Mouse (Mus musculus) midbrain, embryonic 15.5 days (tissue): Measurements from ENCODE around the gene Skap1. TPM values are rescaled to one million over a fixed set of nuclear protein-coding genes. Genes with fewer than 3 reads are reported as not detected.
A peak's percentile ranks its signal among the peaks of the same experiment; 100 is the strongest.

ENCODE experiments used
- ATAC-seq: fragments of 200-750 bp; cut with Nextera tagmentation; replicated peaks from 2 replicates; pipeline ENCODE4 v1.8.0; 2017; ENCODE audit warnings: moderate TSS enrichment
- H3K27ac ChIP-seq: fragments of 300-500 bp; sonication (generic); 2 replicates; pipeline ENCODE4 v1.5.1; 2015; ENCODE audit warnings: mild to moderate bottlenecking, inconsistent platforms
- H3K27me3 ChIP-seq: fragments of 300-500 bp; sonication (generic); replicated peaks from 2 replicates; pipeline ENCODE4 v1.6.1; 2015; ENCODE audit warnings: inconsistent platforms
- H3K36me3 ChIP-seq: fragments of 300-500 bp; sonication (generic); replicated peaks from 2 replicates; pipeline ENCODE4 v1.6.1; 2015; ENCODE audit warnings: inconsistent platforms
- H3K4me1 ChIP-seq: fragments of 300-500 bp; sonication (generic); 2 replicates; pipeline ENCODE4 v1.6.1; 2015; ENCODE audit warnings: inconsistent platforms
- H3K4me2 ChIP-seq: fragments of 300-500 bp; sonication (generic); 2 replicates; pipeline ENCODE4 v1.6.1; 2015; ENCODE audit warnings: inconsistent platforms, mild to moderate bottlenecking, moderate library complexity
- H3K4me3 ChIP-seq: fragments of 300-500 bp; sonication (generic); 2 replicates; pipeline ENCODE4 v1.5.1; 2015; ENCODE audit warnings: mild to moderate bottlenecking, inconsistent platforms
- H3K9ac ChIP-seq: fragments of 300-500 bp; sonication (generic); 2 replicates; pipeline ENCODE4 v1.6.1; 2015; ENCODE audit warnings: mild to moderate bottlenecking, inconsistent platforms
- H3K9me3 ChIP-seq: fragments of 300-500 bp; sonication (generic); 2 replicates; pipeline ENCODE4 v1.6.1; 2016; ENCODE audit warnings: inconsistent platforms
- WGBS: fragments of 180-500 bp; shearing (Covaris S2); methylation state at CpG from one replicate; pipeline ENCODE4 v1.1.7; 2015; ENCODE audit warnings: mixed read lengths; 5-methylcytosine and 5-hydroxymethylcytosine counted together
- polyA plus RNA-seq: library from polyadenylated mRNA; unstranded; fragments of >200 nt; fragmentation: Nextera tagmentation; extraction: Ambion mirVana; gene quantifications from 2 replicates; pipeline ENCODE4 v1.2.1, GENCODE M21; 2015

The Skap1 gene
- polyA plus RNA-seq, 1 experiment from 2014 or later = 3.0 TPM

- no peak for ATAC-seq
- H3K27ac ChIP-seq = no peak overlapping the region
- H3K4me2 ChIP-seq = no peak overlapping the region
- no peak overlapping the region for H3K4me3 ChIP-seq
- 45% methylated on average over 3 of the region's 3 CpGs for WGBS
- H3K9me3 ChIP-seq = no peaks in the 10 kb centered on the region
- H3K9ac ChIP-seq = no peak overlapping the region
- H3K4me1 ChIP-seq = peaks cover 13% of the 10 kb centered on the region
- no peaks in the 10 kb centered on the region for H3K36me3 ChIP-seq
- no peaks in the 10 kb centered on the region for H3K27me3 ChIP-seq
Measured at GRCm38 (mm10) chr11:96747555-96747954, 283.2 kb downstream of the Skap1 start.

DNA sequence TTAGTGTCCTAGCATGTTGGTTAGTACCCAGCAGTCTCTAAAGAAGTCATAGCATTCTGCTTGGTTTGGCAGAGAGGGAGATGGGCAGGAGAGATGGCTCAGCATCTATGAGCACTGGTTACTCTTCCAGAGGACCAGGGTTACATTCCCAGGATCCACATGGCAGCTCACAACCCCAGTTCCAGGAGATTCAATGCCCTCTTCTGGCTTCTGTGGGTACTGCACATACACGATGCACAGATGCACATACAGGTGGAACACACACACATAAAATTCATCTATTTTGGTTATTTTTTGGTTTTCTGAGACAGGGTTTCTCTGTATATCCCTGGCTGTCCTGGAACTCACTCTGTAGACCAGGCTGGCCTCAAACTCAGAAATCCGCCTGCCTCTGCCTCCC is 290.9 kb downstream of the Skap1 start:
- no peak overlapping the region for H3K9ac ChIP-seq
- no peaks in the 10 kb centered on the region for H3K9me3 ChIP-seq
- H3K4me2 ChIP-seq = no peak overlapping the region
- H3K36me3 ChIP-seq = no peaks in the 10 kb centered on the region
- H3K4me1 ChIP-seq = no peaks in the 10 kb centered on the region
- no peak for ATAC-seq
- H3K4me3 ChIP-seq = no peak overlapping the region
- H3K27me3 ChIP-seq = no peaks in the 10 kb centered on the region
- WGBS = 100% methylated on average over 2 of the region's 2 CpGs
- H3K27ac ChIP-seq = no peak overlapping the region

DNA sequence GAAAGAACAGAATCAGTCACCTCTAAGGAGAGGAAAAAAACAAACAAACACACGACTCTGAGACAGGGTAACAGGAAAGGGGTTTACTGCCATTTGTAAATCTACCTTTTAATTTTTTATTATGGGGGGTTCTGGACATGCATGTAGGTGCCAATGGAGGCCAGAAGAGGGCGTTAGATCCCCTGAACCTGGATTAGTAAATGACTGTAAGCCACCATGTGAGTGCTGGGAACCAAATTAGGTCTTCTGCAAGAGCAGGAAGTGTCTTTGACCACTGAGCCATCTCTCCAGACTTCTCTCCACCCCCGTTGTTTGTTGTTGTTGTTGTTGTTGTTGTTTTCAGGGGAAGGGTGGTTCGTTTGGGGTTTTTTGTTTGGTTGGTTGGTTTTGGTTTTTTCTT is 293.0 kb downstream of the Skap1 start:
- no peaks in the 10 kb centered on the region for H3K4me1 ChIP-seq
- no peak for ATAC-seq
- WGBS = 57% methylated on average over 4 of the region's 4 CpGs

DNA sequence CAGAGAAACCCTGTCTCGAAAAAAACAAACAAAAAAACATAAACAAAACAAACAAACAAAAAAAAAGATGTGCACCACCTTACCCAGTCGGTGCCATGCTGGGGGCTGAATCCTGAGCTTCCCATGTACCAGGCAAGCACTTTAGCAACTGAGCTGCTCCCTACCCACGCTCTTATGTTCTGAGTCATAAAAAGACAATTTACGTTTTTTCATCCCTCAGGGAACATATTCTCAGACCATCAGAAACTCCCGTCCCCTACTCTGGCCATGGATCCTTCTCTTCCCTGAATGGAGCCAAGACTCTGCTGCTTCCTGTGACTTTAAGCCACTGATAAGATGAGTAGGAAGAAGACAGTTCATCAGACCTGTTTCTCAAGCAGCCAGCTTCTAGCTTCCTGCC is 294.0 kb downstream of the Skap1 start:
- H3K27ac ChIP-seq = no peak overlapping the region
- no peaks in the 10 kb centered on the region for H3K9me3 ChIP-seq
- WGBS = 79% methylated on average over 5 of the region's 5 CpGs
- H3K27me3 ChIP-seq = no peaks in the 10 kb centered on the region
- peaks cover 4% of the 10 kb centered on the region for H3K4me1 ChIP-seq
- H3K4me2 ChIP-seq = no peak overlapping the region
- H3K9ac ChIP-seq = no peak overlapping the region
- ATAC-seq = no peak
- H3K4me3 ChIP-seq = no peak overlapping the region
- H3K36me3 ChIP-seq = no peaks in the 10 kb centered on the region

More for the DNA sequence above, 293.0 kb downstream of the Skap1 start:
- no peaks in the 10 kb centered on the region for H3K9me3 ChIP-seq
- H3K9ac ChIP-seq = no peak overlapping the region
- H3K4me2 ChIP-seq = no peak overlapping the region
- no peaks in the 10 kb centered on the region for H3K36me3 ChIP-seq
- no peak overlapping the region for H3K27ac ChIP-seq
- H3K4me3 ChIP-seq = no peak overlapping the region
- H3K27me3 ChIP-seq = no peaks in the 10 kb centered on the region

DNA sequence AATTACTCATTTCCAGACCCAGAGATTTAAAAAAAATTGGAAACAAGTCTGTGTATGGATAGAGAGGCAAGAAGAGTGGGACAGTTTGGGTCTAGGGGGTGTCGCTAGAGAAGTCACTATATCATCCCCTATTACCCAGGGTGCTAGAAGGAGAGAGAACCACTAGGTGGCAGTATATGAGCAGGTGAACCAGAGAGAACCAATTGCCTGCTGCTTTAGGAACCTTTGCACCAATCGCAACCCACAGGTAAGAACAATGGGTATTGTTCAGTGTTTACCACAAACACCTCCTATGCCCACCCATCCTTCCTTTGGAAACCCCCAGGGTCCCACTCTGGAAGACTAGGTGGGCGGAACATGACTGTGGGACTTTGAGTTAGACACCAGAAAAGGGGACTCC is 295.6 kb downstream of the Skap1 start:
- Histone ChIP-seq H3K9ac (no peak overlapping the region), H3K4me1 (peaks cover 18% of the 10 kb centered on the region), H3K27me3 (no peaks in the 10 kb centered on the region), H3K4me3 (no peak overlapping the region), H3K9me3 (no peaks in the 10 kb centered on the region), H3K4me2 (no peak overlapping the region), H3K27ac (no peak overlapping the region), H3K36me3 (no peaks in the 10 kb centered on the region)
- 45% methylated on average over 3 of the region's 3 CpGs for WGBS
- ATAC-seq = no peak

DNA sequence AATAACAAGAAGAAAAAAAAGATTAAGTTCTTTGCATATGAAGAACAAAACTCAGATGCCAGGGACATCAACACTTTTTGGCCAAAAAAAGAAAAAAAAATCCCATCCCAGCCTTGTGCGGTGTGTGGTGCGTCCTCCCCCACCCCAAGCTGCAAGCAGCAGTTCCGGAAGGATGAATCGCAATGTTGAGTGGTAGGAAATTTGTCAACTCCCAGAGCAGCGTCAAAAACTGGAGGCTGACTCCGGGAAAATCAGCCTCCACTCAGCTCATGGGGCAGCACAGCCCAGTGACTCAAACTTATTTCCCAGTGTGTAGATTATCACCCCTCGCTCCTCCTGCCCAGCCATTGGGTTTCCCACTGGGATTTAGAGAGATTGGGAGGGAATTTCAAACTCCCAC is 297.6 kb downstream of the Skap1 start:
- Histone ChIP-seq H3K4me2 (no peak overlapping the region), H3K4me1 (peaks cover 33% of the 10 kb centered on the region), H3K4me3 (no peak overlapping the region), H3K9me3 (no peaks in the 10 kb centered on the region), H3K27ac (no peak overlapping the region), H3K9ac (no peak overlapping the region), H3K36me3 (no peaks in the 10 kb centered on the region), H3K27me3 (no peaks in the 10 kb centered on the region)
- ATAC-seq = no peak
- 70% methylated on average over 7 of the region's 7 CpGs for WGBS

GRCm38 (mm10) chr11:96762742-96763470 is 298.5 kb downstream of the Skap1 start:
- 78% methylated on average over 15 of the region's 15 CpGs for WGBS
- peaks cover 42% of the 10 kb centered on the region for H3K4me1 ChIP-seq

GRCm38 (mm10) chr11:96764511-96765350 is 300.3 kb downstream of the Skap1 start:
- peak overlapping the region; percentile 22 for H3K4me2 ChIP-seq
- peaks cover 11% of the 10 kb centered on the region; the same call in 1 of the 2 replicates for H3K36me3 ChIP-seq
- H3K4me3 ChIP-seq = no peak overlapping the region
- H3K27ac ChIP-seq = peak overlapping the region; percentile 31
- peak; percentile 25; the same call in 1 of the 2 replicates for ATAC-seq
- no peaks in the 10 kb centered on the region for H3K27me3 ChIP-seq
- H3K4me1 ChIP-seq = peaks cover 45% of the 10 kb centered on the region
- no peak overlapping the region for H3K9ac ChIP-seq
- no peaks in the 10 kb centered on the region for H3K9me3 ChIP-seq
- WGBS = 27% methylated on average over 13 of the region's 13 CpGs

More at GRCm38 (mm10) chr11:96762742-96763470, 298.5 kb downstream of the Skap1 start:
- no peaks in the 10 kb centered on the region for H3K27me3 ChIP-seq
- peak overlapping the region; percentile 32; the same call in 1 of the 2 replicates for H3K27ac ChIP-seq
- H3K36me3 ChIP-seq = no peaks in the 10 kb centered on the region
- no peaks in the 10 kb centered on the region for H3K9me3 ChIP-seq
- H3K9ac ChIP-seq = no peak overlapping the region
- ATAC-seq = no peak
- no peak overlapping the region for H3K4me3 ChIP-seq
- H3K4me2 ChIP-seq = no peak overlapping the region

DNA sequence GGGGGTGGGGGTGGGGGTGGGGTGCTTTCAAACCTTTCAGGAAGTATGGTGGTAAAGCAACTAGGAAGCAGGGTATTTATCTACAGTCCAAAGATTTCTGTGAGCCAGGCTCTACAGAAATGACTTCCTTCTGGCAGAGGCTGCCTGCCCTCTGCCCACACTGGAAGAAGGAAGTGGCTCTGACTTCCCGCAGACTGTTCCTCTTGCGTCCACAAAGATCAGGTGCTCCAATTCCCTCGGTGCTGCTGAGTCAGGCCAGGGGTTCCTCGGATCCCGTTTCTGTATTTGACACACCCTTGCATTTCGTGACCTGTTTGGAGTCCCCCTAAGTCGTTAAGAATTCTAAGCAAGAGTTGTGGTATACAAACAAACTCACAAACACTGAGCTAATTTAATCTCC is 301.3 kb downstream of the Skap1 start:
- Histone ChIP-seq H3K27me3 (no peaks in the 10 kb centered on the region), H3K4me2 (no peak overlapping the region), H3K9me3 (no peaks in the 10 kb centered on the region), H3K4me3 (no peak overlapping the region), H3K4me1 (peaks cover 45% of the 10 kb centered on the region), H3K36me3 (peaks cover 18% of the 10 kb centered on the region), H3K27ac (0 out of 2 replicates have a peak overlapping the region, but pooled peaks have one; percentile 69), H3K9ac (no peak overlapping the region)
- ATAC-seq = no peak
- WGBS = 86% methylated on average over 7 of the region's 7 CpGs

GRCm38 (mm10) chr11:96766555-96766954 is 302.2 kb downstream of the Skap1 start:
- Histone ChIP-seq H3K4me1 (peaks cover 45% of the 10 kb centered on the region), H3K27me3 (no peaks in the 10 kb centered on the region), H3K9me3 (no peaks in the 10 kb centered on the region), H3K36me3 (peaks cover 20% of the 10 kb centered on the region), H3K27ac (peak overlapping the region; percentile 69), H3K4me2 (no peak overlapping the region), H3K4me3 (no peak overlapping the region), H3K9ac (no peak overlapping the region)
- no peak for ATAC-seq
- WGBS = 62% methylated on average over 12 of the region's 12 CpGs

- no peak overlapping the region for H3K4me3 ChIP-seq
- peak overlapping the region; percentile 69 for H3K27ac ChIP-seq
- no peak overlapping the region for H3K4me2 ChIP-seq
- peaks cover 22% of the 10 kb centered on the region for H3K36me3 ChIP-seq
- peaks cover 45% of the 10 kb centered on the region for H3K4me1 ChIP-seq
- H3K9ac ChIP-seq = no peak overlapping the region
- peak; percentile 41; the same call in 1 of the 2 replicates for ATAC-seq
- H3K9me3 ChIP-seq = no peaks in the 10 kb centered on the region
- H3K27me3 ChIP-seq = no peaks in the 10 kb centered on the region
- WGBS = 13% methylated on average over 7 of the region's 7 CpGs
Measured at GRCm38 (mm10) chr11:96767096-96767495, 302.7 kb downstream of the Skap1 start.

DNA sequence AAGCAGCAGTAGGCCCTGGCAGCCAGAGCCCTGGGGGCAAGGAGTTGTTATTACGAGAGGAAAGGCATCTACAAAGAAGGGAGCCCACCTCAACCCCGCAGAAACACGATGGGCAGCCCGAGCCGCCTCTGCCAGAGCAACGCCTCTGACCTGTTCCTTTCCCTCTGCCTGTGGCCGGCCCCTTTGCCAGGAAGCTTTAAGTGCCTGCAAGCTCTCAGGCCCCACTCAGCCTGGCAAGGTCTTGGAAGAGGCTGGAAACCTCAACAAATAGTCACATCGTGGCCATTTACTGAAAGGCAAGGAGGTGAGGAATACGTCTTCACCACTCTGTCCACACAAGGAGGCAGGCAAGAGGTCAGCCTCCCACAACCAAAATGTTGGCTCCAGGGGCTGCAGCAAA is 303.8 kb downstream of the Skap1 start:
- H3K4me3 ChIP-seq = no peak overlapping the region
- ATAC-seq = no peak
- WGBS = 52% methylated on average over 9 of the region's 9 CpGs
- H3K27me3 ChIP-seq = no peaks in the 10 kb centered on the region
- peaks cover 24% of the 10 kb centered on the region for H3K36me3 ChIP-seq
- peak overlapping the region; percentile 69 for H3K27ac ChIP-seq
- no peak overlapping the region for H3K9ac ChIP-seq
- no peak overlapping the region for H3K4me2 ChIP-seq
- peaks cover 42% of the 10 kb centered on the region for H3K4me1 ChIP-seq
- H3K9me3 ChIP-seq = no peaks in the 10 kb centered on the region
